Mouse (Mus musculus) ES-E14 (cell line): ENCODE data around the gene Slc38a1.

Experiments
- CHD2 ChIP-seq: IDR thresholded peaks from 2 replicates; pipeline ENCODE4 v1.6.1; 2014; ENCODE audit warnings: mild to moderate bottlenecking, low read depth, low read length, inconsistent platforms
- HCFC1 ChIP-seq: IDR thresholded peaks from 2 replicates; pipeline ENCODE4 v1.6.1; 2012; ENCODE audit warnings: low read length, inconsistent platforms, borderline replicate concordance; ENCODE audit not compliant: insufficient read depth
- ZNF384 ChIP-seq: IDR thresholded peaks from 2 replicates; pipeline ENCODE4 v1.6.1; 2012; ENCODE audit warnings: low read depth, low read length, inconsistent platforms

- no peak for TF ChIP-seq CHD2
- no peak for TF ChIP-seq ZNF384
- no peak for TF ChIP-seq HCFC1
Observed at GRCm38 (mm10) chr15:96654714-96655113, 12.0 kb upstream of the Slc38a1 start.
